In the genomic region with DNA sequence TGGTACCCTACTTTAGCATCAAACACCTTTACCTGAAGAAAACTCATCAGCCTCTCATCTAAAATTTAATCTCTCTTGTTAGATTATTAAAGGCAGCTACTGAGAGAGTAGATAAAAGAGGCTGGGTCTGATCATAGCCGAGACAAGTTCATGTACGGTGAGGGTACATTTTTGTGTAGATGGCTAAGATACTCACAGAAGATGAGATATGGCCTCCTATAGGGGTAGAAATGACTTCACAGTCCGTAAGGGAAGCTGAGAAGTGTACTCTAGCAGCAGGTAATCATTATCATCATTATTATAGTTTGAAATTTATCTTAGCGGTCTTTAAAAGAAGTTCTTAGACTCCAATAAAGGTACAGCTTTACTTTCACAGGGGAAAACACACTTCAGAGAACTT, we compare ENCODE assay signal across 7 mouse cellular contexts. TPM values are rescaled to one million over a fixed set of nuclear protein-coding genes. Genes with fewer than 3 reads are reported as not detected.
DNase-seq lines count a peak whose midpoint lies in the region; ATAC-seq and TF ChIP-seq lines count a peak whose summit lies in the region.

No protein-coding gene starts in this region.

- no peaks in the 10 kb centered on the region; the same call in 1 of the 2 replicates for H3K36me3 ChIP-seq in lung, embryonic 16.5 days (ENCODE audit: control insufficient read depth, insufficient read depth, low read length)
- H3K36me3 ChIP-seq in forebrain, postnatal 0 days (ENCODE audit: insufficient read depth): no peaks in the 10 kb centered on the region
- peaks cover 9% of the 10 kb centered on the region; the same call in 1 of the 2 replicates for H3K36me3 ChIP-seq in limb, embryonic 13.5 days
- no peaks in the 10 kb centered on the region; the same call in 1 of the 2 replicates for H3K36me3 ChIP-seq in stomach, embryonic 14.5 days (ENCODE audit: control insufficient read depth, insufficient read depth, low read length)

- ATAC-seq in lung, embryonic 16.5 days (ENCODE audit: low read depth): peak; percentile 18
- no peak for ATAC-seq in forebrain, postnatal 0 days
- ATAC-seq in limb, embryonic 13.5 days (ENCODE audit: low FRiP score, low read depth): peak; percentile 22
- ATAC-seq in stomach, embryonic 14.5 days (ENCODE audit: insufficient number of reproducible peaks, insufficient read depth, low FRiP score, low read depth): 0 out of 2 replicates have a peak, but pooled peaks have one; percentile 2

- H3K9ac ChIP-seq in lung, embryonic 16.5 days (ENCODE audit: low read length): no peak overlapping the region
- 0 out of 2 replicates have a peak overlapping the region, but pooled peaks have one; percentile 75 for H3K9ac ChIP-seq in forebrain, postnatal 0 days
- no peak overlapping the region for H3K9ac ChIP-seq in limb, embryonic 13.5 days
- H3K9ac ChIP-seq in stomach, embryonic 14.5 days (replicated peaks; ENCODE audit: low read depth, low read length): no peak overlapping the region

- 61% methylated on average over 4 of the region's 4 CpGs for WGBS in lung, embryonic 16.5 days
- WGBS in lung, adult 2 months: 60% methylated on average over 4 of the region's 4 CpGs
- 69% methylated on average over 4 of the region's 4 CpGs for WGBS in forebrain, postnatal 0 days
- 73% methylated on average over 4 of the region's 4 CpGs for WGBS in limb, embryonic 13.5 days
- WGBS in stomach, embryonic 14.5 days: 67% methylated on average over 4 of the region's 4 CpGs

- no peaks in the 10 kb centered on the region for H3K9me3 ChIP-seq in lung, embryonic 16.5 days (ENCODE audit: control insufficient read depth, low read length)
- H3K9me3 ChIP-seq in forebrain, postnatal 0 days (ENCODE audit: low read length): no peaks in the 10 kb centered on the region
- H3K9me3 ChIP-seq in limb, embryonic 13.5 days: no peaks in the 10 kb centered on the region
- peaks cover 5% of the 10 kb centered on the region; the same call in 1 of the 2 replicates for H3K9me3 ChIP-seq in stomach, embryonic 14.5 days (ENCODE audit: control insufficient read depth, low read depth, low read length)

- H3K4me3 ChIP-seq in lung, embryonic 16.5 days (ENCODE audit: low read length): peak overlapping the region; percentile 80
- H3K4me3 ChIP-seq in lung, adult 2 months (replicated peaks; ENCODE audit: extremely low read depth, low read depth, low read length): no peak overlapping the region
- H3K4me3 ChIP-seq in forebrain, postnatal 0 days (ENCODE audit: low read depth, low read length): peak overlapping the region; percentile 80
- peak overlapping the region; percentile 90 for H3K4me3 ChIP-seq in limb, embryonic 13.5 days
- no peak overlapping the region for H3K4me3 ChIP-seq in stomach, embryonic 14.5 days (ENCODE audit: low read depth, low read length)

- DNase-seq in lung, adult 2 months: no peak
- DNase-seq in forebrain, postnatal 0 days: no peak
- DNase-seq in MN1 (ENCODE audit: low spot score): no peak
- DNase-seq in gastrocnemius, postnatal 14 days: no peak

- no peak for TF ChIP-seq POLR2A in lung, adult 2 months (IDR thresholded peaks at IDR 0.05; ENCODE audit: borderline replicate concordance, extremely low read depth, low read depth, low read length)

- H3K27ac ChIP-seq in lung, embryonic 16.5 days (ENCODE audit: low read length): peak overlapping the region; percentile 23; the same call in 1 of the 2 replicates
- no peak overlapping the region for H3K27ac ChIP-seq in forebrain, postnatal 0 days (ENCODE audit: low read depth, low read length)
- H3K27ac ChIP-seq in limb, embryonic 13.5 days: no peak overlapping the region
- H3K27ac ChIP-seq in stomach, embryonic 14.5 days (ENCODE audit: low read length): no peak overlapping the region

- peaks cover 9% of the 10 kb centered on the region; the same call in 1 of the 2 replicates for H3K4me1 ChIP-seq in lung, embryonic 16.5 days (replicated peaks; ENCODE audit: control insufficient read depth, insufficient read depth, low read length)
- H3K4me1 ChIP-seq in lung, adult 2 months (ENCODE audit: control insufficient read depth, insufficient read depth, low read length): 0 out of 2 replicates have a peak, but pooled peaks cover 3% of the 10 kb centered on the region
- H3K4me1 ChIP-seq in forebrain, postnatal 0 days (ENCODE audit: insufficient read depth): peaks cover 4% of the 10 kb centered on the region; the same call in 1 of the 2 replicates
- peaks cover 15% of the 10 kb centered on the region for H3K4me1 ChIP-seq in limb, embryonic 13.5 days
- peaks cover 5% of the 10 kb centered on the region; the same call in 1 of the 2 replicates for H3K4me1 ChIP-seq in stomach, embryonic 14.5 days (ENCODE audit: control insufficient read depth, insufficient read depth, low read length)

- peak overlapping the region; percentile 37 for H3K4me2 ChIP-seq in lung, embryonic 16.5 days (ENCODE audit: low read depth, low read length)
- H3K4me2 ChIP-seq in forebrain, postnatal 0 days (ENCODE audit: low read depth): peak overlapping the region; percentile 86
- H3K4me2 ChIP-seq in limb, embryonic 13.5 days (replicated peaks): peak overlapping the region; percentile 83
- H3K4me2 ChIP-seq in stomach, embryonic 14.5 days (replicated peaks; ENCODE audit: low read depth, low read length): no peak overlapping the region; the same call in 1 of the 2 replicates

- intact Hi-C loops in gastrocnemius, postnatal 14 days (cut with DNase I; ENCODE audit: low total_unique reads): no loop called here

- H3K27me3 ChIP-seq in lung, embryonic 16.5 days (ENCODE audit: control insufficient read depth, insufficient read depth, low read depth, low read length): no peaks in the 10 kb centered on the region
- H3K27me3 ChIP-seq in forebrain, postnatal 0 days (ENCODE audit: insufficient read depth, low read length): no peaks in the 10 kb centered on the region; the same call in 1 of the 2 replicates
- H3K27me3 ChIP-seq in limb, embryonic 13.5 days: no peaks in the 10 kb centered on the region
- H3K27me3 ChIP-seq in stomach, embryonic 14.5 days (ENCODE audit: control insufficient read depth, insufficient read depth, low read length): no peaks in the 10 kb centered on the region

- no peak for TF ChIP-seq CTCF in lung, adult 2 months (IDR thresholded peaks at IDR 0.05; ENCODE audit: insufficient read depth, low read length)
- no peak for TF ChIP-seq CTCF in forebrain, postnatal 0 days (IDR thresholded peaks at IDR 0.05; ENCODE audit: low read depth)

RNA-seq across cellular contexts. Expression of gene Alg1, which starts 0.4 kb away (rescaled TPM):
- 32.7 and 34.1 TPM in 2 replicates for polyA plus RNA-seq in lung, embryonic 16.5 days (2015; fragmentation: Nextera tagmentation; extraction: Ambion mirVana)
- 64.6 and 74.1 TPM in 2 replicates for polyA plus RNA-seq in lung, adult 2 months (2012; rRNA removed)
- total RNA-seq in forebrain, postnatal 0 days (2014; rRNA removed): 39.7 and 41.1 TPM in 2 replicates
- 38.9 and 43.7 TPM in 2 replicates for polyA plus RNA-seq in forebrain, postnatal 0 days (2015; fragmentation: Nextera tagmentation; extraction: Ambion mirVana)
- 34.0 and 35.8 TPM in 2 replicates for polyA plus RNA-seq in limb, embryonic 13.5 days (2015; fragmentation: Nextera tagmentation; extraction: Ambion mirVana)
- polyA plus RNA-seq in stomach, embryonic 14.5 days (2014; fragmentation: Nextera tagmentation; extraction: Ambion mirVana): 32.5 and 32.9 TPM in 2 replicates
- 10 to 100 TPM; 10.2 to 11.2 TPM for total RNA-seq in gastrocnemius, postnatal 14 days (2021)

RNA-seq across cellular contexts. Expression of gene AU021092, which starts 10.9 kb away (rescaled TPM):
- polyA plus RNA-seq in lung, embryonic 16.5 days (2015; fragmentation: Nextera tagmentation; extraction: Ambion mirVana): 60.9 and 81.8 TPM in 2 replicates
- polyA plus RNA-seq in lung, adult 2 months (2012; rRNA removed): 122 and 139 TPM in 2 replicates
- total RNA-seq in forebrain, postnatal 0 days (2014; rRNA removed): 17.2 and 21.8 TPM in 2 replicates
- 9.8 and 10.9 TPM in 2 replicates for polyA plus RNA-seq in forebrain, postnatal 0 days (2015; fragmentation: Nextera tagmentation; extraction: Ambion mirVana)
- polyA plus RNA-seq in limb, embryonic 13.5 days (2015; fragmentation: Nextera tagmentation; extraction: Ambion mirVana): 1.7 and 2.0 TPM in 2 replicates
- polyA plus RNA-seq in stomach, embryonic 14.5 days (2014; fragmentation: Nextera tagmentation; extraction: Ambion mirVana): 3.6 and 4.1 TPM in 2 replicates
- 1 to 10 TPM; 6.8 to 8.6 TPM for total RNA-seq in gastrocnemius, postnatal 14 days (2021)

RNA-seq across cellular contexts. Expression of gene Eef2kmt, which starts 22.8 kb away (rescaled TPM):
- polyA plus RNA-seq in lung, embryonic 16.5 days (2015; fragmentation: Nextera tagmentation; extraction: Ambion mirVana): 24.8 and 30.5 TPM in 2 replicates
- 46.1 and 60.1 TPM in 2 replicates for polyA plus RNA-seq in lung, adult 2 months (2012; rRNA removed)
- 6.3 and 8.3 TPM in 2 replicates for total RNA-seq in forebrain, postnatal 0 days (2014; rRNA removed)
- polyA plus RNA-seq in forebrain, postnatal 0 days (2015; fragmentation: Nextera tagmentation; extraction: Ambion mirVana): 6.7 TPM in 2 replicates
- polyA plus RNA-seq in limb, embryonic 13.5 days (2015; fragmentation: Nextera tagmentation; extraction: Ambion mirVana): 19.4 and 21.7 TPM in 2 replicates
- 35.5 and 36.3 TPM in 2 replicates for polyA plus RNA-seq in stomach, embryonic 14.5 days (2014; fragmentation: Nextera tagmentation; extraction: Ambion mirVana)
- 1 to 10 TPM; 8.1 to 9.6 TPM for total RNA-seq in gastrocnemius, postnatal 14 days (2021)

RNA-seq across cellular contexts. Expression of gene Nagpa, which starts 29.2 kb away (rescaled TPM):
- 22.1 and 23.5 TPM in 2 replicates for polyA plus RNA-seq in lung, embryonic 16.5 days (2015; fragmentation: Nextera tagmentation; extraction: Ambion mirVana)
- 48.6 and 59.7 TPM in 2 replicates for polyA plus RNA-seq in lung, adult 2 months (2012; rRNA removed)
- total RNA-seq in forebrain, postnatal 0 days (2014; rRNA removed): 6.5 and 8.9 TPM in 2 replicates
- 7.0 and 8.8 TPM in 2 replicates for polyA plus RNA-seq in forebrain, postnatal 0 days (2015; fragmentation: Nextera tagmentation; extraction: Ambion mirVana)
- polyA plus RNA-seq in limb, embryonic 13.5 days (2015; fragmentation: Nextera tagmentation; extraction: Ambion mirVana): 15.5 and 16.5 TPM in 2 replicates
- polyA plus RNA-seq in stomach, embryonic 14.5 days (2014; fragmentation: Nextera tagmentation; extraction: Ambion mirVana): 14.0 and 14.5 TPM in 2 replicates
- 1 to 10 TPM; 6.8 to 7.2 TPM for total RNA-seq in gastrocnemius, postnatal 14 days (2021)

Comparison
In these comparisons a context has a peak if more than half of its experiments do, and no peak if none do; other contexts are left out.
1. H3K4me3 ChIP-seq: peak in lung, embryonic 16.5 days (single experiment), forebrain, postnatal 0 days (single experiment) and limb, embryonic 13.5 days (single experiment); none in lung, adult 2 months (single experiment) and stomach, embryonic 14.5 days (single experiment).